Mouse (Mus musculus) regulatory T cell (primary cell): ENCODE results near the gene Fkrp.

Source experiments
- in situ Hi-C: fragments of 300-600 bp; cut with MboI, MseI; formaldehyde crosslinking; loops from one replicate; pipeline ENCODE4 v1.15.1; 2025; ENCODE audit warnings: high pct_unique_total_duplicates

The Fkrp gene

DNA sequence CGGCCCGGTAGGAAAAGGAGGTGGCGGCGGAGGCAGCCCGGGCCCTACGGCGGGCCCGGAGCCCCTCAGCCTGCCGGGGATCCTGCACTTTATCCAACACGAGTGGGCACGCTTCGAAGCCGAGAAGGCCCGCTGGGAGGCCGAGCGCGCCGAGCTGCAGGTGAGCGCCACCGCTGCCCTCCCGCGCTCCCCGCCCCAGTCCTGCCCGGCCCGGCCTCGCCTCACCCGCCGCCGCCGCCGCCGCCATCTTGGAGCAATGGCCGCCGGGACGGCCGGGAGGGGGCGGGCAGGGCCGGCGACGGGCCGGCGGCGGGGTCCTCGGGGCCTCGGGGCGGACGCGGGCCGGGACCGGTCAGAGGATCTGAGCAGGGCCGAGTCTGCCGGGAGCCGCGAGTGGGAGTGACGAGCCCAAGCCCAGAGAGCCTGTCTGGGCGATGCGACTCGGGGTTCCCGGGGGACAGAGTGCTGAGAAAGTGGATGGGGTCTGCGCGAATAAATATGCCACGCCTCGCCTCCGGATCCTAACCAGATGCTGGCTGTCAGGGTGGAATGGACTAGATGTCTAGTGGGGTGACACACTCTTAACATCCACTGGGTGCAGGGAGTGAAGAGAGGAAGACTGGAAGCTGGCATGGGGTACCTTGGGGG, at the start of gene Fkrp:
Gene Fkrp, minus strand, starts transcription at position 258 of the 648 bp plus-strand sequence.
- in situ Hi-C loops, result loop anchor here (5.0 kb wide), 1 partner anchor 106 kb away; the partner anchor contains the start of gene Calm3

DNA sequence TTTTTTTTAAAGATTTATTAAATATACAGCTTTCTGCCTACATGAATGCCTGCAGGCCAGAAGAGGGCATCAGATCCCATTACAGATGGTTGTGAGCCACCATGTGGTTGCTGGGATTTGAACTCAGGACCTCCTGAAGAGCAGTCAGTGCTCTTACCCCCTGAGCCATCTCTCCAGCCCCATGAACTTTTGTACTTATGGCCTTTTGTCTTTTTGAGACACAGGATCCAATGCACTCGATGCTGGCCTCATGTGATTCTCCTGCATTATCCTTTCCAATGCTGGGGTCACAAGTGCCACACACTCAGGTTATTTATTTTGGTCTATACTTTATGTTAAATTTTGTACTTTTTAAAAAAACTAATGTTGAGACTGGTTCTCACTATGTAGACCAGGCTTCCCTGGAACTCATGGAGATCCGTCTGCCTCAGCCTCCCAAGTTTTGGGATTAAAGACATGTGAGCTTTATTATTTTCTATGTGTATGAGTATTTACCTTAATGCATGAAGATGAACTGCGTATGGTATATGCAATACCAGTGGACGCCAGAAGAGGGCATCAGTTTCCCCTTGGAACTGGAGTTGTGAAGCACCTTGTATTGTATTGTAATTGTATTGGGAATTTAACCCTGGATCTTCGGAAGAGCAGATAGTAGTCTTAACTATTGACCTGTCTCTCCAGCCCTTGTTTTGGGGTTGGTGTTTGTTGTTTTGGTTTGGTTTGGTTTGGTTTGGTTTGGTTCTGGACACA, 43.5 kb upstream of the Fkrp start:
- in situ Hi-C loops, result no loop called here

DNA sequence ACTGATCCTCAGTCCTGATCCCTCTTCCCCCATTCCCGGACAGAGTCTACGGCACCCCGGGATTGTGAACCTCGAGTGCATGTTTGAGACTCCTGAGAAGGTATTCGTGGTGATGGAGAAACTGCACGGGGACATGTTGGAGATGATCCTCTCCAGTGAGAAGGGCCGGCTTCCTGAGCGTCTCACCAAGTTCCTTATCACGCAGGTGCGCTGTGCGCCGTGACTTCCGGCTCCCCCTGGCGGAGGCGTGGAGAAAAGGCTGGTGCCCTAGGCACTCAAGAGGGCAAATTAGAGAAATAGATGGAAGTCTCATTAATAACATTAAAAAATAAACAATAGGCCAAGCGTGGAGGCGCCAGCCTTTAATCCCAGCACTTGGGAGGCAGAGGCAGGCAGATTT, 41.8 kb upstream of the Fkrp start:
- in situ Hi-C loops, result no loop called here

DNA sequence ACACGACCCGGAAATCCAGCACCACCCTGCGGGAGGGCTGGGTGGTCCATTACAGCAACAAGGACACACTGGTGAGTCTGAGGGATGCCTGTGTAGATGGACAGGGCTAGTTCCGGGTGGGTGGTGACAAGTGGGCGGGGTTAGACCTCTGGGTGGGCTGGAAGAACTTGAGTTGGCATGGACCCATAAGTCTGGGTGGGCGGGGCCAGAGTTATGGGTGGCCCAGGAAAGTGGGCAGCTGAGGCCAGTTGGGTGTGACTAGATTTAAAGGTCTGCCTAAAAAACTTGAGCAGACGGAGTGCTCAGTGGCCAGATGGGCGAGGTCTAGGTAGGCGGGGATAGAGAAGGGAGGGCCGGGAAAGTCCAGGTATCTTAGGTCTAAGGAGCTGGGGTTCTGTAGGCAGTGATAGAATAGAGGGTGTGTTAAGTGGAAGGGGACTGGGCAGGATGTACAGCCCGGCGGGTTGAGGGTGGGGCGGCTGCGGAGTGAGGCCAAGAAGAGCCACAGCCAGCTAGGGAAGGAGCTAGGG, 36.8 kb upstream of the Fkrp start:
- in situ Hi-C loops, result no loop called here

DNA sequence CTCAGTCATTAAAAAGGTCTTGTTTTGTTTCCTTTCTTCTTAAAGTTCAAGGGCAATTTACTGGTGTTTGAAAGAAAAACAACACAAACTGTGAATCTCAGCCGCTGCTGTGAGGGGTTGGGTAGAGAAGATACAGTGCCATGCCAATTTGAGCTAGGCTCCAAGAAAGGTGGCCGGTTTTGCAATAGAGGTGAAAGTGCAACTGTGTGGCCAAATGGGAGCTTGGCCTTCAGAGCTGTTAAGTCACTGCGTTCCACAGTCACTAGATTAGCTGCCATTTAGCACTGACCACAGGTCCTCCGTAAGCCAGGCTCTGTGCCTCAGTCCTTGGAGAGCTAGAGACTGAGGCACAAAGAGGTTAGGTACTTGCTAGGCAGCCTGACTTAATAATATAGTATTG, 35.1 kb upstream of the Fkrp start:
- in situ Hi-C loops, result no loop called here

DNA sequence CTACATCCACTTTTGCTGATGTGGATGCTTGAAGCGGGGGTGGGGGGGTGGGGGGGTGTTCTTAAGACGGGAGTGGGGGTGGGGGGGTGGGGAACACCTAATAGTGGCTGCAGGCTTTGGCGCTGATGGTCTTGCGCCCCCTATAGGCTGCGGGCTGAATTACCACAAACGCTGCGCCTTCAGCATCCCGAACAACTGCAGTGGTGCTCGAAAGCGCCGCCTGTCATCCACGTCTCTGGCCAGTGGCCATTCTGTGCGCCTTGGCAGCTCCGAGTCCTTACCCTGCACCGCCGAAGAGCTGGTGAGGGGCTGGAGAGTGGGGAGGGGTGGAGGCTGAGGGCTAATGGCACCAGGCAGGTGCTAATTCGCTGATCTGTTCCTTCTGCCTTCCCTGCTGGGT, 32.0 kb upstream of the Fkrp start:
- in situ Hi-C loops, result no loop called here

DNA sequence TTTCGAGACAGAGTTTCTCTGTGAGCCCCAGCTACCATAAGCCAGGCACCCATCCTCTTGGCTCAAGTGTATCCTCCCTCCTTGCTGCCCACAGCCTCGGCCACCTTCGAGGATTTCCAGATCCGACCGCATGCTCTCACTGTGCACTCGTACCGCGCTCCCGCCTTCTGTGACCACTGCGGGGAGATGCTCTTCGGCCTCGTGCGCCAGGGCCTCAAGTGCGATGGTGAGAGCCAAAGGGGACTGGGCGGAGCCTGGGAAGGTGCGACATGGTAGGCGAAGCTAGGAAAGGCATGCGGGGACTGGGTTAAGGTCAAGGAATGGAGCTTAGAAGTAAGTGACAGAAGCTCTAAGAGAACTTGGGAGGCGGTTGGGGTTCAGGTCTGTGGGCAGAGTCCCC, 31.0 kb upstream of the Fkrp start:
- in situ Hi-C loops, result no loop called here

DNA sequence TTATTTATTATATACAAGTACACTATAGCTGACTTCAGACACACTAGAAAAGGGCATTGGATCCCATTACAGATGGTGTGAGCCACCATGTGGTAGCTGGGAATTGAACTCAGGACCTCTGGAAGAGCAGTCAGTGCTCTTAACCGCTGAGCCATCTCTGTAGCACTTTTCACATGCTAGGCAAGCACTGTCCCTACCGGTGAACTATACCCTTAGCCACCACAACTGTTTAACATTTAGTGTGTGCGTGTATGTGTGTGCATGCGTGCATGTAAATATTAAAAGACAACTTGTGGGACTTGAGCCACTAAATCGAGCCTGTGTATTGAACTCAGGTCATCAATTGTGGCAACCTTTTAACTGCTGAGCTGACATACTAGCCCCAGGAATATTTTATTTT, 30.2 kb upstream of the Fkrp start:
- in situ Hi-C loops, result no loop called here

DNA sequence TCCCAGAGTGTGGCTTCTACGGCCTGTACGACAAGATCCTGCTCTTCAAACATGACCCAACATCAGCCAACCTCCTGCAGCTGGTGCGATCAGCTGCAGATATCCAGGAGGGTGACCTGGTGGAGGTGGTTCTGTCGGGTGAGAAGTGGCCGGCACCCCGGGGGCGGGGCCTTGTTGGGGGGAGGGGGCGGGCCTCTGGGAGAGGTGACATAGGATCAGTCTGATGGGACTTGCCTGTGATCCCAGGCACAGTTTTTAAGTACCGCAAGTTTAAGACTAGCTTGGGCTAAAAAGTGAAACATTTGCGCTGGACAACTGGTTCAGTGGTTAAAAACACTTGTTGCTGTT, 29.3 kb upstream of the Fkrp start:
- in situ Hi-C loops, result no loop called here

DNA sequence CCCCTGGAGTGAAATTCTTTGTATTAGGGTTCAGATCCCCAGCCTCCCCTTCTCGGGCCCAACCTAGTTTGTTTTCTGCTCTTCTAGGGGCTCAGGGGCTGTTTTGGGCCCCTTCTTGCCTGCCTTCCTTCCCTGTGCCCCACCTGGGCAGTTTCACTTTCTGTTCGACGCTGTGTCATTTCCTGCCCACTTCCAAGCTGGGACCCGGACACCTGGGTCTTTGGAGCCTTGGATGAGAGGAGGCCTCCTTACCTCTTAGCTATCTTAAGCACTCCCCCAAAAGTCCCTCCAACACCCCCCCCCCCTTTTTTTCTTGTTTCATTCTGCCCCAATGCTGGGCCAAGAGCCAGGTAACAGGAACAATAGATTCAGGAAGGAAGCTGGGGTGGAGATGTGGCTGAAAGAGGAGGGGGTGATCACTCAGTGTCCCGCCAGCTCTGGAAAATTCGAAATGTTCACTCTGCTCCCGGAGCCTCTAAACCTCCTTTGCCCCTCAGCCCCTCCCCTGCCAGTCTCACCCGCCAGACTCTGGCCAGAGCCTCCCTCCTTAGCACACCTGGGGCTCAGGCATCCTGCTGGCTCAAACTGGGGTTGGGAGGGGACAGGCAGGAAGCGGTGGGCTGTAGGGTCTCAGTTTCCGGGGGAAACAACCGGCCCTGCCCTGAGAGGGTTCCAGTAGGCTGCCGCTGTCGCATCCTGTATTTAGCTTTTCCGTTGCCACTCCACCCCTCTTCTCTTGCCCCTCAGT, 28.7 kb upstream of the Fkrp start:
- in situ Hi-C loops, result no loop called here

DNA sequence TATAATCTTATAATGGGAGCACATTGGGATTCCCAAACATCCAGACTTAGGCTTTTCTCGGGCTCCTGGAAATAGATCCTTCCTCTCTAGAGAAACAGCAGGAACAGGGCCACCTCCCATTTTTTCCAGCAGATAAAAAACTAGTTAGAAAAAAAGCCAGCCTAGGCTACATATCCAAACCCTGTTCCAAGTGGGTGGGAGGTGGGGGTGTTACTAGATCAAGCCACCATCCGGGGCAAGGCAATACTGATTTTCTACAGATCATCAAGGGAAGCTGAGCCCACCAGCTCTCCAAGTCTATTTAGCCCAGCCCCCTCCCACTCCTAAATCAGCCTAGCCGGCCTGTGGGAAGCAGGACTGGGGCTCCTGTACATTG, 28.2 kb upstream of the Fkrp start:
- in situ Hi-C loops, result no loop called here

DNA sequence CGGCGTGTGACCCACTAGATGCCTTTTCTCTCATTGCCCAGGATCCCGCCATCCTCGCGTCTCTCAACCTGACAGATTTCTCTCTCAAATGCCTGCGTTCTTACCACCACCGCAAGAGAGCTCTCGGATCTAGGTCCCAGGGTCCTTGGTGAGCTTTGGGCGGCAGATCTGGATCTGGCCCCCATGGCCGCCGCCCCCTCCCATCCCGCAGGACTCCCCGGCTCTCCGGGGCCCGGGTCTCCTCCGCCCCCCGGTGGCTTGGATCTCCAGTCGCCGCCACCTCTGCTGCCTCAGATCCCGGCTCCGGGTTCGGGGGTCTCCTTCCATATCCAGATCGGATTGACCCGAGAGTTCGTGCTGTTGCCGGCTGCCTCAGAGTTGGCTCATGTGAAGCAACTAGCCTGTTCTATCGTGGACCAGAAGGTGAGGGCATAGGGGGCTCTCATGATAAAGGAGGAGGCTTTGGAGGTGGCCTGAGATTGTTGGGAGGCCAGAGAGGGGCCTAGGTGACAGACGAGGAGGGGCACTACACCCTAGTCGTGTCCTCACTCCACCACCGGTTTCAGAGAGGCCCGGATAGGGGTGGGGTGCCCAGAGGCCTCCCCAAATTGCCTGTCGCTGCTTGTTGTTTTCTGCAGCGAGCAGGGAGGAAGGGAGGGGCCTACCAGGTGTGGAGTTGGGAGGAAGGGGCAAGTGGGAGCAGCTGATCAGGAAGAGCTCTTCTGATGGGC, 27.1 kb upstream of the Fkrp start:
- in situ Hi-C loops, result no loop called here

DNA sequence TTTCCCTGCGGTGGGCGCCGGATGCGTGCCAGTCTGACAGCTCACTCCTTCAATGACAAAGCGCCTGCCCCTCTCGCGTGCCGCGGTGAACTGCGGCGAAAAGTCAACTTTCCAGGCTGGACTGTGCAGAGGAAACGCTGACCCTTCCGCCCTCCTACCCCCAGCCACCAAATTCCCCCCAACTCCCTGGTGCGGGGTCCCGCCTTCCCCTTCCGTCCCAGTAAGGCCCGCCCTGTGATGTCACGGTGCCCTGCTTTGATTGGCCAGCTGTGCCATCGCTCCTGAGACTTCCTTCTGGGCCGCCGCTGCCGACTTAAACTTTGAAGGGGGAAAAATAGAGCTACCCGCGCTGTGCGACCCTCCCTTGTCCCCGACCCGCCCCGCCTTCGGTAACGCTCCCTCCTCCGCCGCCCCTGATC, 26.1 kb upstream of the Fkrp start, which contains the start of gene Prkd2:
Gene Prkd2, plus strand, starts transcription at position 258 of the 419 bp plus-strand sequence.
- in situ Hi-C loops, result no loop called here

DNA sequence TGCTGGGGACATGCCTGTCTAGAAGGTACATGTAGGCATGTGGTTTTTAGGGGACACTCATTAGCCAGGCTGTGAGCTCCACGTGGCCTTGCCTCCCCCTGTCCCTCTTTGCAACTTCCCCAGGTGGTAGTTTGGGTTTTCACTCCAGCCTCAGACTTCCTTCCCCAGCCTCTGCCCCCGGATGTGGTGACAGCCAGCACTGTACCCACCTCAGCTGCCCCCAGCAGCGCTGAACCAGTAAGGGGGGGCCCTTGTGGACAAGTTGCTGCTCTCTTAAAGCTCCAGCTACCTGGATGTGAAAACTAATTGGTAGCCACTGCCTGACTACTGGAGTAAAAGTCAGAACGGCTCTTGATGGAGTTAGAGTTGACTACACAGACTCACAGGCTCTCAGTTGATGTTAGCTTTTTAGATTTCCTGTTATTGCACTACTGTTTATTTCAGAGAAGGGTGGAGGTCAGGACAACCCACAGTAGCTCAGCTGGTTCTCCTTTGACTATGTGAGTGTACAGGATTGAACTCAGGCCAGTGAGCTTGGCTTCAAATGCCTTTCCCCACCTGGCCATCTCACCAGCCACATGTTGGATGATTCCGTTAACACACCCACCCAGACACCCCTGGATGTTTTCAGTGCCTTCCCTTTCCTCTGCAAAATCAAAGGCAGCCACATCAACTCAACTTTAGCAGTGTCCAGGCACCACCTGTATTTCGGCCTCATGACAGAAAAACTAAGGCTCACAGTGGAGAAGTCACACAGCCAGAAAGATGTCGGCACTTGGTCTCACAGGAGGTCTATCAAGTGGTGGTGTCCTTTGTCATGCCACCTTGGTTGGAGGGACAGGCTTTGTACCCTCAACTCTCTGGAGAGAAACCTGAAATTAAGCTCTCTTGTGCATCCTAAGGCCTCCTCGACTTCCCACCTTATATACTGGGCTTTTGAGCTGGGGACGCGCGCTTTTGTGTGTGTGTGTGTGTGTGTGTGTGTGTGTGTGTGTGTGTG, 25.3 kb upstream of the Fkrp start:
- in situ Hi-C loops, result no loop called here

DNA sequence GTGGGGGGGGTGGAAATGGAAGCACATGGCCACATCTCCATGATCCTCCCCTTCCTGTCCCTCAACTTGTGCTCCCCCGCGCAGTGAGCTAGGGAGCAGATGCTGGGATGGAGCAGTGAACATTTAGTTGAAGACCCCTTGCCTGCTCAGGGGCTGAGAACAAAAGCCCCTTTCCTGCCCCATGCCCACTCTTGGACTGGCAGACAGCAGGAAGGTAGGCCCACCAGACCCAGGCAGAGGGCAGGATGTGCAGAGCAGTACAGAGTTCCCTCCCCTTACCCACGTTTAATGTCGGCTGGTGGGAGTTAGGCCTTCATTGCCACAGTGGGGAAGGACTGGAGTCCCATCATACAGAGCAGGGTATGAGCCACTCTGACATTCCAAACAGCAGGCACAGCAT, 24.5 kb upstream of the Fkrp start:
- in situ Hi-C loops, result no loop called here

DNA sequence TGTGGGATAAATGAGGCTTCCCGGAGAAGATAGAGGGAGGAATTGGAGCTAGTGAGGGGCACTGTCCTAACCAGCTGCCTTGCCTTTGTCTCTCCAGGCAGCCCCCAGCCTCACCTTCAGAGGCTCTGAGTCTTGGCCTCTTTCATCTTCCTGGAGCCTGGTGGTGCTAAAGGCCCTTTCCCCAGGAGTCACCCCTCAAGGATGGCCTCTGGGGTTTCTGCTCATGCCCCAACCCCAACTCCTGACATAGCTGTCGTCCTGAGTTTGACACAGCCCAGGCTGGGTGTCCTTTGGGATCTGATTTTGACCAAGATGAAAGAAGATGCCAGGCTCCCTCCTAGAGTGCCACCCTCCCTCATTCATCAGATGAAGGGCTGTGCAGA, 23.6 kb upstream of the Fkrp start:
- in situ Hi-C loops, result no loop called here

DNA sequence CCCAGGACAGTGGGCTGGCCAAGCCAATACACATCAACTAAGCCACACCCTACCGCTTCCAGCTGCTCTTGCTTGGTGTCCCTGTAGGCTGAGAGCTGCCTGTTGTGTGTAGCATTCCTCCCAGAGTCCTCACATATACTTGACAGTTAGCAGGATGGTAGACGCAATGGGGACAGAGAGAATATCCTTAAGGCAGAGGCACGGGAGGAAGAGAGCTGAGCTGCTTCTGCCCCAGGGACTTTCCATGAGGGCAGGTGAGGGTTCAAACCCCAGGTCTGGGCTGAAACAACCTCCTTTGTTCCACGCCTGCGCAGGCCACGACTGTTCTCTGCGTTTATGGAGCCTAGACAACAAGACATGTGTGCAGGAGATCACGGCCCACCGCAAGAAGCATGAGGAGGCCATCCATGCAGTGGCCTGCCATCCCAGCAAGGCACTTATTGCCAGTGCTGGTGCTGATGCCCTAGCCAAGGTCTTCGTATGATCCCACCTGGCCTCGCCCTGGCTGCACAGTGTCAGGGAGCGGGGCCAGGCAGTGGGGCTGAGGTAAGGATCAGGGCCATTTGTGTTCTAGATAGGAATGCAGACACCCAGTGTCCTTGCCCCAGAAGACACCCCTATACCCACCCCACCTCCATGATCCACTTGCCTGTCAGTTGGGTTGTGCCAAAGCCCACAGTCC, 23.0 kb upstream of the Fkrp start:
- in situ Hi-C loops, result no loop called here

DNA sequence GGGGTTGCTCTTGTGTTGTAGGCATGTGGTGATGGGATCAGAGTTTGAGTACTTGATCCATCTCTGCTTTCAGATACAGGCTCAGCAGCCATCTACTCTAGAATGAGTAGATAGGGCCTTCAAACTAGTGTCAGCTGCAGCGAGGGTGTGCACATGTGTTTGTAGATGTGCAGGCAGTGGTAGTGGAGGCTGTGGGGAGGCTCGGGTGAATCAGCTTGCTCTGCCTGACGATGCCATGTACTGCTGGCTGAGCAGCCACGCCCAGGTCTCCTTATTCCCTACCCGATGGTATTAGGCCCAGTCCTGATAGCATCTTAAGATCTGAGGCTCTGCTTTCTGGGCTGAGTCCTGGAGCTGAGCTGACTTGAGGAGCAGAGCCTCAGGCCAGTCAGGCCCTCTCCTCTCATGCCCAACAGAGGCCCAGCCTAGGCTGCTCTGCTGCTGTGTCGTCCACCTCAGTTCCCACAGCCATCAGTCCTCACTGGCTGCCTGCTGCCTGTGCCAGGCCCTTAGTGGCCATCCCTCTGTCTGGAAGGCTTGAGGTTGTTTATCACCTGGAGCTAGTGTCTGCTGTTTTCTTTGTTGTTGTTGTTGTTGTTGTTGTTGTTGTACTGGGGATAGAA, 22.4 kb upstream of the Fkrp start:
- in situ Hi-C loops, result no loop called here
